Mouse (Mus musculus) natural killer cell, adult 2 months (primary cell): ENCODE measurements around the gene Sox9.

ENCODE experiments used
- DNase-seq, 2 experiments: peaks; one replicate each; pipeline ENCODE4 v3.0.0; 2022; ENCODE audit warnings: low spot score in 2 of 2

Gene Sox9

DNA sequence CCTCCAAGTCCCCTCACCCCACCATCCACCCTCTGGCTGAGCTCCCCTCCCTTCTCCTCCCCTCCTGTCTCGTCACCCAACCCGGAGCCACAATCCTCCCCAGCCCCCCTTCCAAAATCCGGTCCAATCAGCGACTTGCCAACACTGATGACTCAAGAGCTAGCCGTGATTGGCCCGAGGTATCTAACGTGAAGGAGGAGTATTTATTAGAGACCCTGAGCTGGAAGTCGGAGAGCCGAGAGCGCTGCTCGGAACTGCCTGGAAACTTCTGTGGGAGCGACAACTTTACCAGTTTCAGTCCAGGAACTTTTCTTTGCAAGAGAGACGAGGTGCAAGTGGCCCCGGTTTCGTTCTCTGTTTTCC lies at the start of gene Sox9:
Gene Sox9, plus strand, starts transcription at position 231 of the 363 bp plus-strand sequence.
- no peak for DNase-seq

DNA sequence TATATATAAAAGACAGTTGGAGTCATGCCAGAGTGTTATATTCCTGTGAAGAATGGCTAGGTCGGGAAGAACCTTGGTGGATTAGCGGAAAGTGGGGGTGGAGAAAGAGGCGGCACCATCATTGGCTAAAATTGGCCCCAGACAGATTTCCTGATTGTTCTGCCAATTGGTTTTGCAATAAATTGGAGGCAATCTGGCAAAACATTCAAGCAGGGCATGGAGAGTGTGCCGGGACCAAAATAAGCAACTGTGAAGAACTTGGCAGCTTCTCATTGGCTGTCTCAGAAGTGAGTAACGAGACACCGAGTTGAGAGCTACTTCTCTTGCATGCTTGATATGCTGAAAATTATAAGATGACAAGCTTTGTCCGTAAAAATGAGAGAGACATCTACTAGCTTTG lies 49.6 kb upstream of the Sox9 start:
- no peak for DNase-seq

DNA sequence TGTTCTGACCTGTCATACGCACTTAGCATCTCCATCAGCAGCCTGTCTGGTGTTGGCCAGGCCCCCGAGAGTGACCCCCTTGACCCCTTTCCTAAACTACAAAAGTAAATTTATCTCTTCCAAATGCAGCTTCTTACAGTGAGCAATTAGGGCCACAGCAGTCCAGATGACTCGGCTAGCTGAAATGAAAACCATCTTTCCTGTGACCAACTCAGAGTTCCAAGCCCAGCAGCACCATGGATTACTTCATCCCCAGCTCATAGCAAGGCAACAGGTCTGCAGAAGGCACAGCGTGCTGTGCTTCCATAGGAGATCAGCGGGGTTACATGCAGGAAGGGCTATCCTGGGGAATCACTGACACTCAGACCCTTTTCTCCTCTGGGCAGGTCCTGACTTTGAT lies 45.0 kb upstream of the Sox9 start:
- no peak for DNase-seq

DNA sequence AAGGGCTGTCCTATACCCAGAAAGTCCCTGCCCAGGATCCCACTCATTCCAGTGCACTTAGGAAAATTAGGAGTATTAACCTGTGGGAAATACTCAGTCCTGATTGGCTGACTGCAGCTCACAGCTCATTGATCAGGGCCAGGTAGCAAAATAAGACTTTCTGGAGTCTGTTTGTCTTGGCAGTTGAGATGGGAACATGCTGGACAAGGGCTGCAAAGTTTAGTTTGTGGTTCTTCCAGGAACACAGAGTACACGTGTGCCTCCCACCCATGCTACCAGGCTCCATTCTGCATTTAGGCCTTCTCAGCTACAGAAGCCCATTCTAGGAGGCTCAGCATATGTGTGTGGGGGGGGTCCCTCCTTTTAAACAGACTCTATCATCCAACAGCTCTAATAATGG lies 42.3 kb upstream of the Sox9 start:
- no peak for DNase-seq

DNA sequence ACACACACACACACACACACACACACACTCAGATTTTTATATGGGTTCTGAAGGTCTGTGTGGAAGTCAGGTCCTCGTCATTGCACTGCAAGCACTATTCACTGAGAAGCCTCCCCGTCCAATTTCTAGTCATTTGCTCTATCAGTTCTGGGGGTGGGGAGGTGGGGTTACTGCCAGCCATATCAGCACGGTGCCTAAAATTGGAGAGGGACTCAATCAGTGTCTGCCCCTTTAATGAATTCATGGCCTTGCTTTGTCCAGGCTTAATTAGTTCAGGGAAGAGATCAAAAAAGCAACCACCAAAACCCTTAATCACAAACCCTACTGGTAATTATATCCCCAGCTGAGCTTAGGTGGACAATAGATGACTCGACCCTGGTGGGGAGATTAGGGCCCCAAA lies 25.5 kb upstream of the Sox9 start:
- DNase-seq, result no peak

DNA sequence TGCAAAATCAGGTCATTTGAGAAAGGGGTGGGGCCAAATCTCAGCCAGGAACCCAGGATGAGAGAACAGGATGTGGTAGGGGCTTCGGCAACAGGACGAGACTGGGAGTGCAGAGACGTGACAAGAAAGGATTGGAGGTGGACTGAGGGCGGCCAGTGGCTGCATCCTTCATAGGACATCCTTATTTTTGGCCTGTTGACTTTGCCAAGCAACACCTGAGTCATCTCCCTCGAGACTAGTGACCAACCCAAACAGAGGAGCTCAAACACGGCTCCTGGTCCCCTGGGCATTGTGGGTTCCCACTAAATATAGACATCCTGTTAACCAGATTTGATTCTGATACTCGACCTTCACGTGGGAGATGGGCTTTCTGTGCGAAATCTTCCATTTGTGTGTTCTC lies 24.0 kb upstream of the Sox9 start:
- no peak for DNase-seq

DNA sequence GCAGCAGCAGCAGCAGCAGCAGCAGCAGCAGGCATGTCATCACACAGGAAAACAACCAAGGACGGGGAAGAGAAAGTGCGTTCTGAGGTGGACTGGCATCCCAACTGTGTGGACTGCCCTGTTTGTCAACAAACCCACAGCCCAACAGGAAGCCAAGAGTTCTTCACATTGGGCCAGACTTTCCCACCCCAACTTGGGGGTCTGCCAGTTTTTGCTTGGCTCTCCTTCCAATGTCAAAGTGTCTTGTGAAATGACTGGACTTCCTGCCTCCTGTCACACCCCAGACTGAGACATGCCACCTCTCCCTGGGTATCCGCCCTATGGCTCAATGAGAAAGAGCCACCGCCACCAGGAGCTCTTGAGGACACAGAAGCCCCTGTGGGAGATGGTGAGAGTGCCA lies 15.1 kb upstream of the Sox9 start:
- no peak for DNase-seq

DNA sequence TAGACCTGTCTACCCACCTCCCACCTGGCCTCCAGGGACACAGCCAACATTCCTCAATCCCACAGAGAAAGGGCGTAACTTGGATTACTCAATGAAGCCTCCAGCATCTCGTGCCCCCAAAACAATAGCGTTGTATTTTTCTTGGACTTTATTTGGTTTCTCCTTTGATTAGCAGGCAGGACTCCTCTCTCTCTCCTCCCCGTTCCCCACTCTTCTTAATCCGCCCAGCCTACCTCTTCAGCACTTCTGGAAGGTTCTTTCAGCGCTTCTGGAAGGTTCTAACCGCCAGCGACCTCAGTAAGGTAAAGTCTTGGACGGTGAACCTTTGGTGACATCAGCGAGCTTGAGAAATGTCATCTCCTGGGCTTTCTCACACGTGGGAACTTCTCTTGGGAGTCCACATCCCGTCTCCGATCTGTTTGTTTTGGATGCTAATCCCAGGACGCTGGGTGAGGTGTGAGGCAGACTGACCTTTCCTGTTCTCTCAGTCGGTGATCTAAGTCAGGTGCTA lies 14.4 kb upstream of the Sox9 start:
- no peak for DNase-seq

DNA sequence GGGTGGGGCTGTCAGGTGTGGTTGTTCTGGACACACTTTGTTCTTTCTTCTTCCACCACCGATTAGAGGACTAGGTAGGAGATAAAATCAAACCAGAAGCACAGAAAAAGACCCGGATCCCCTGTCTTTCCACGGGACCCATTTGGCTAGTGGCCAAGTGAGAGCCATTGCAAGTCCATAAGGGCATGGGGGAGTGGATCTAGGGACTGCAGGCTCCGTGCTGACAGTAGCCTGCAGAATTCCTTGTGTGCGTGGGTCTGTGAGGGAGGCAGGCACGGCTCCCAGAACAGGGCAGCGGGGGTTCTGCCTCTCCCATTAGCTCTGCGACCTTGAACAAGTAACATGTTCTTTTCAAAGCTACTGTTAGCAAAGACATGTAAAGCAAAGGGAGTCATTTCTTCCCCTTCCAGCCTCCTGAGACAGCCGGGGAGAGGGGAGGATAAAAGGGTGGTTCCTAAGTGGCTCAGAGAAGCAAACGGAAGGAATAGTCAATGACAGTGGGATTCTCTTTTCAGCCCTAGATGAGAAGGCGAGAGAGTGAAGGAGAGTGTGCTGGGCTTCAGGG lies 9.2 kb upstream of the Sox9 start:
- no peak for DNase-seq

DNA sequence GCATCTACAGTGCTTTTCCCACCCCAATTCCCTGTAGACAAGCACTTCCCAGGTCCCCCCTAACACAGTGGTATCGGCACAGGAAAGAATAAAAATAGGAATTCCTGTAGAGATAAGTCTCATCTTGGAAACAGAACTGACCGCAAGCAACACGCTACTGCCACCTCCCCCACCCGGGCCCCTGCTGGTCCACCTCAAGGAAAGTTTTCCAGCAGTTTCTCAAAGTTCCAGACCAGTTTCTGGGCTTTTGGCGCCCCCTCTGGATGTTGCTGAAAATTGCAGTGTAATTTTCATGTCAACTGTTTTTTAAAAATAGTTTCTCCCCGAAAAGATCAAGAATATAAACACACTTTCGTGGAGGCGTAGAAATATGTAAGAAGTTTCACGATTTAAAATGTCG lies 2.3 kb upstream of the Sox9 start:
- DNase-seq, result no peak

DNA sequence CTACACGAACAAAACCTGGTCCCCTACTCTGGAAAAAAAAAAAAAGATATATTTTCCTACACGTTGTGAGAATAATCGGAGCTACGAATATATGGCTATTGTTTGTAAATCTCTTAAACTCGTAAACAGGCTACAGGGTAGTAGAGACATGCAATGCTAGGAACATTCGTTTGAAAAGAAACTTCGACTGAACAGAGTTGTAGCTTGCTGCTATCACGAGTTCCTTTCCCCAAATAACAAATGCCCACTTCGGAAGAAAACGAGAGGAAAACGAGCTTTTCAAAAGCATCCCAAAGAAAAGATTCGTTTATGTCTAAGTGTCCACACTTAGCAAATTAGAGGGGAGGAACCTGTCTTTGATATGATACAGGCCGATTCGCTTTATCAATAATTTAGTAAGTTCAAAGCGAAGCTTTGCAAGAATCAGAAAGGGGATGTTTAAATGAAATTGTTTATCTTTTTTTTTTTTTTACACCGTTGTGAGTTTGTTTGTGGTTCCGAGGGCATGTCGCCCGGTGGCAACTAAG lies 1.6 kb upstream of the Sox9 start:
- no peak for DNase-seq

DNA sequence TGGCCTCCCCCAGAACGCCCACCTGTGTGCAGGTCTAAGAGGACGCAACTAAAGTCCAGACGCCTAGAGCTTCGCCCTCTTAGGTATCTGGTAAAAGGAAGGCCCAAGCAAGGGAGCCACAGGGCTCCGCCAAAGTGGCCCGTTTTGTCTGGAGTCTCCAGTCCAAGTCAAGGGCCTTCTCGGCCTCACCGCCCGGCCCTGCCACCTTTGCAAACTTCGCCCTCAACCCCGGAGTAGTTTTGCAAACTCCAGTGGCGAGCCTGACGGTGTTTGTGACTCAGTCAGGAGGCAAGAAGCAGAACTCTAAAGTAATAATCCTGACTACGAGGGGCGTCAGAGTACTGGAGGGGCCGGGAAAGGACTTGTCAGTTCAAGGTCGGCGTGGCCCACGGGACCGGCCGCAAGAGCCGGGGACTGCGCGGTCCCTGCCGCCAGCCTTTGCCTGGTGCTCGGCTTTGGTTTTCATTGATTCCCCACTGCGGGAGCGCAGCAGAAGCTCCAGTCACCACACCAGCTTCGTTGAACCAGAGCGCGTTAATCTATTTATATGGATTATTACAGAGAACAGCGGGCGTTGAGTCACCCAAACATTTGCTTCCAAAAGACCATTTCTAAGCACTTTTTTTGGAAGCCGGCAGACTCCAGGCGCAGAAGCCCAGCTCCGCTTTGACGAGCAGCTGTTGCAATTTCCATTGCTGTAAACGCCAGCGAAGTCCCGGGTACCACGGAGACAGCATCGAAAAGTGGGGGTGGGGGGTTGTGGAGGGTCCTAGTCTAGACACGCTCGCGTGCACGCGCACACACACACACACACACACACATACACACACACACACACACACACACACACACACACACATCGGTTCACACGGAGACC lies 751 bp upstream of the Sox9 start:
- no peak for DNase-seq

DNA sequence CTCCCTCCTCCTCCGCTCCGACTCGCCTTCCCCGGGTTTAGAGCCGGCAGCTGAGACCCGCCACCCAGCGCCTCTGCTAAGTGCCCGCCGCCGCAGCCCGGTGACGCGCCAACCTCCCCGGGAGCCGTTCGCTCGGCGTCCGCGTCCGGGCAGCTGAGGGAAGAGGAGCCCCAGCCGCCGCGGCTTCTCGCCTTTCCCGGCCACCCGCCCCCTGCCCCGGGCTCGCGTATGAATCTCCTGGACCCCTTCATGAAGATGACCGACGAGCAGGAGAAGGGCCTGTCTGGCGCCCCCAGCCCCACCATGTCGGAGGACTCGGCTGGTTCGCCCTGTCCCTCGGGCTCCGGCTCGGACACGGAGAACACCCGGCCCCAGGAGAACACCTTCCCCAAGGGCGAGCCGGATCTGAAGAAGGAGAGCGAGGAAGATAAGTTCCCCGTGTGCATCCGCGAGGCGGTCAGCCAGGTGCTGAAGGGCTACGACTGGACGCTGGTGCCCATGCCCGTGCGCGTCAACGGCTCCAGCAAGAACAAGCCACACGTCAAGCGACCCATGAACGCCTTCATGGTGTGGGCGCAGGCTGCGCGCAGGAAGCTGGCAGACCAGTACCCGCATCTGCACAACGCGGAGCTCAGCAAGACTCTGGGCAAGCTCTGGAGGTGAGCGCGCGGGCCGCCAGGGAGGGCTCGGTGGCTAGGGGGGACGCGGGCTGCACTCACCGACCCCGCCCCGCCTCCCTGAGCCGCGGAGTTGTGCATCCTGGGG lies 515 bp downstream of the Sox9 start:
- DNase-seq, result no peak

DNA sequence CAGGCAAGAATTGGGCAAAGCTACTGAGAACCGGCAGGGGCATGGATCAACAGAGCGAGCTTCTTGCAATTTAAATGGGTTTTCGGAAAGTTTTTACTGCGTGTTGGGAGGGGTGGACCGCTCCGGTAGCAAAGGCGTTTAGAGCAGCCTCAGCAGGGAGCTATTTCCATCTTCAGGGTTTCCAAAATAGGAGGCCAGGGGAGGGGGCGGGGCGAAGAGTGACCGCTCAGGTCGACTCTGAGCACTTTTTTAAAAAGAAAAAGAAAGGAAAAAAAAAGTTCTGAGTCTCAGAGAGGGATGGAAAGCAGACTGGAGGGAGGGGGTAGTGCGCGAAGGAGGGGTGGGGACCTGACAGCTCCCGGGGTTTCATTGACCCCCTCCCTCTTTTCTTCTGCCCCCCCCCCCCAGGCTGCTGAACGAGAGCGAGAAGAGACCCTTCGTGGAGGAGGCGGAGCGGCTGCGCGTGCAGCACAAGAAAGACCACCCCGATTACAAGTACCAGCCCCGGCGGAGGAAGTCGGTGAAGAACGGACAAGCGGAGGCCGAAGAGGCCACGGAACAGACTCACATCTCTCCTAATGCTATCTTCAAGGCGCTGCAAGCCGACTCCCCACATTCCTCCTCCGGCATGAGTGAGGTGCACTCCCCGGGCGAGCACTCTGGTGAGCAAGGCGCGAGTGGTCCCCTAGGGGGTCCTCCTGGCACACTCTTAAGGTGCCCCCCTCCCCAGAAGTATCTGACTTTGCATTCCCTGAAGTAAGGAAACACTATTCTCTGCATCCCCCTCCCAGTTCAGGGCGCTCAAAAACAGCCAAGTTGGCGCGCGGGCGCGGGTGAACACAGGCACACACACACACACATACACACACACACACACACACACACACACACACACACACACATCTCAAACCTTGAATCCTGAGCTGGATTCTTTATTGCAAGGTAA lies 1.6 kb downstream of the Sox9 start:
- no peak for DNase-seq

DNA sequence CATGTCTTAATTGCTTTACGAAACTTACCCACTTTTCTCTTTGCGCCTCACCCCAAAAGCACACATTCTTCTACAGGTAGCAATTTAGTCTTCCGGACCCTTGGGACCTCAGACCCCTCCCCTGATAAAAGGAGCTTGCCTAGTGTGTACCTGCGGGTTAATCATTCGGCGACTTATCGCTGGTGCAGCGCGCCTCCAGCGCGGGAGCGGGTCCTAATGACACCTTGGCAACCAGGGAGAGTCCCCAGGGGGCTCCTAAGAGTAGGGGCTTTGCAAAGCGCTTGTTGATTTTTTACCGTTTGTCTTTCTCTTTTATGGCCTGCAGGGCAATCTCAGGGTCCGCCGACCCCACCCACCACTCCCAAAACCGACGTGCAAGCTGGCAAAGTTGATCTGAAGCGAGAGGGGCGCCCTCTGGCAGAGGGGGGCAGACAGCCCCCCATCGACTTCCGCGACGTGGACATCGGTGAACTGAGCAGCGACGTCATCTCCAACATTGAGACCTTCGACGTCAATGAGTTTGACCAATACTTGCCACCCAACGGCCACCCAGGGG lies 2.4 kb downstream of the Sox9 start:
- no peak for DNase-seq

DNA sequence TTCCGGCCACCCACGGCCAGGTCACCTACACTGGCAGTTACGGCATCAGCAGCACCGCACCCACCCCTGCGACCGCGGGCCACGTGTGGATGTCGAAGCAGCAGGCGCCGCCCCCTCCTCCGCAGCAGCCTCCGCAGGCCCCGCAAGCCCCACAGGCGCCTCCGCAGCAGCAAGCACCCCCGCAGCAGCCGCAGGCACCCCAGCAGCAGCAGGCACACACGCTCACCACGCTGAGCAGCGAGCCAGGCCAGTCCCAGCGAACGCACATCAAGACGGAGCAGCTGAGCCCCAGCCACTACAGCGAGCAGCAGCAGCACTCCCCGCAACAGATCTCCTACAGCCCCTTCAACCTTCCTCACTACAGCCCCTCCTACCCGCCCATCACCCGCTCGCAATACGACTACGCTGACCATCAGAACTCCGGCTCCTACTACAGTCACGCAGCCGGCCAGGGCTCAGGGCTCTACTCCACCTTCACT lies 2.9 kb downstream of the Sox9 start:
- DNase-seq, result no peak

DNA sequence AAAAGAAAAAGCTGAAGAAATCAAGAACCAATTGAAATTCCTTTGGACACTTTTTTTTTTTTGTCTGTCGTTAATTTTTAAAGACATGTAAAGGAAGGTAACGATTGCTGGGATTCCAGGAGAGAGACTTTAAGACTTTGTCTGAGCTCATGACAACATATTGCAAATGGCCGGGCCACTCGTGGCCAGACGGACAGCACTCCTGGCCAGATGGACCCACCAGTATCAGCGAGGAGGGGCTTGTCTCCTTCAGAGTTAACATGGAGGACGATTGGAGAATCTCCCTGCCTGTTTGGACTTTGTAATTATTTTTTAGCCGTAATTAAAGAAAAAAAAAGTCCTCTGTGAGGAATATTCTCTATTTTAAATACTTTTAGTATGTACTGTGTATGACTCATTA lies 3.6 kb downstream of the Sox9 start:
- no peak for DNase-seq

DNA sequence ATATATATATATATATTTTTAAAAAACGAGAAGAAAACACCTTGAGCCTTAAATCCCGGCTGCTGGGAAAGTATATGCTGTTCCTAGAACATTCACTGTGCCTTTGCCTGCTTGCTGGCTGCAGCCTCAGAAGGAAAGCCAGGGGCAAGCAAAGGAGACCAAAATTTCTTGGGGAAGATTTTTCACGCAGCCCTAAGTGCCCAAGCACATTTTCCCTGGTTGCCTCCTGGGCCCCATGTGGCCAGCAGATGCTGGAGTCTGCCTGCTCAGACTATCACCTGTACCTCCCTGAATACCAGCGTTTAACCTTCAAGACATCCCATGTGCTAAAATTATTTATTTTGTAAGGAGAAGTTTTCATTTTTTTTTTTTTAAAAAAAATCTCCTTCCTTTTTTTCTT lies 4.4 kb downstream of the Sox9 start:
- DNase-seq, result no peak

DNA sequence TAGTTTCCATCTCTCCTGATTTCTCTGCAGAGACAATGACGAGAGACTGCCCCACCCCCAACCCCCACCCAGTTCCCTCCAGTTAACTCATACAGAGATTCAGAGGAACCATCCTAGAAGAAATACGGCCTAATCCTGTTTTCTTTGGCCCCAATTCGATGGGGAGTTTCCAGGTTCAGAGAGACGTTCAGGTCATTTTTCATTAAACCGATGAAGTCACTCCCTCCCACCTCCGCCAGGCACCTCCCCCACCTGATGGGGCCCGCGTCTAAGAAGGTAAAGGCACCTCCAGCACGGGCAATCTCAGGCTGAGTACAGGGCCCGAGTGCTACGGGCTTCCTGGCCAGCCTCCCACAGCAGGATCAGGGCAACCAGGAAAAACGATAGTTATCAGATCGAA lies 6.3 kb downstream of the Sox9 start:
- DNase-seq, result no peak

DNA sequence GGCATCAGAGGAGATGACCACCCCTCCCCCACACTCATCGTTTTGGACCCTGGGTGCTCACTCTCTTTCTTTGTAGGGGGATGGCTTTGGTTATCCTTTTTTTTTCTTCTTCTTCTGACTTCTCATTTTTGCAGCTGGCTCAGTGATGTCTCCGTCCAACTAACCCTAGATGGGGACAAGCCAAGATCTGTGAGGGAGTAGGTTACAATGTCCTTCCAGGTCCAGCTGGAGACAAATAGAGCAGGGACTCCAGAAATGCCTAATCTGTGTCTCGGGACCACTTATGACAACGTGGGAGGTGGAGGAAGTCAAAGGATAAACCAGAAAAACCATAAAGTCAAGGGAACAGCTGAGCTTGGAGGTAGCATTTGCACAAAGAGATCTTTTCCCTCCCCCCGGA lies 14.4 kb downstream of the Sox9 start:
- DNase-seq, result no peak

DNA sequence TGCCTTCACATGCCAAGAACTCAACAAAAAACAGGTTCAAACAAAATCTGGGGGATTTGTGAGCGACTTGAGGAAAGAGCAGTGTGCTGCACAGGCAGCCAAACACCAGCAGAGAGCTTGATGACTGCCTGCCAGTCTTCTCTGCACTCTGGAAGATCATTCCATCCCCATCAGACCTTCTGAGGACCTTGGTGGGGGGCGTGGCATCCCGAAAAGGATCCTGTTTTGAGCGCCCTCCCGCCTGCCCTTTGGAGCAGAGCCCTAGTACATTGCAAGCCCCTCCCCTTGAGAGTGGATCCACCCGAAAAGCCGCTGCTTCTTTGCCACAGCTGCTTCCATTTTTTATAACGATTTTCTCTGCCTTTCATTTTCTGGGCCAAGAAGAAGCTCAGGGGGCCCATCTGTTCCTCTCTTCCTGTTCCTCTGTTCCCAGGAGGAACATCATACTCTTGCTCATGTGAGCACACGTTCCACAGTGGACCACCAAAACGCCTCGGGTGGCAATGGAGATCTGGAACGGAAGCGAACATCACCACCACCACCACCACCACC lies 16.9 kb downstream of the Sox9 start:
- no peak for DNase-seq
